Mouse (Mus musculus): ENCODE data around the gene Ninj2. TPM values are rescaled to one million over a fixed set of nuclear protein-coding genes. Genes with fewer than 3 reads are reported as not detected.

Gene Ninj2
- total and polyA plus RNA-seq, 2 experiments from 2014 or later: 27.4 TPM; not detected in 1

DNA sequence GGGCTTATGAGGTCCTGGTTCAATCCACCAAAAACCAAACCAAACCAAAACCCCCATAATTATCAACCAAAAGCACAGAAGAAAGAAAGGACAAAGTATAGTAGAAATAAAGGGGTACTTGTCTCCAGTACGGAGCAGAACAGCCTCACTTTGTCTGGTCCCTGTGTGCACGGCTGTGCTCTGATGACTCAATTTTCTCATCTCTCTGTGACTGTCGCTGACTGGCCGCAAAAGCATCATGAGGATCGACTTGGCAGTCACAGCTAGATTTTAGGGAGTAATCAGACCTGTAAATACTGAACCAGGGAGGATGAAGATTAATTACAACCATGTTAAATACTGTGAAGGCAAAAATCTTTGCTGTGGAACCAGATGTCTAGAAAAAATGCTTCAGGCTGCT is 30.2 kb upstream of the Ninj2 start:
- ATAC-seq (ENCODE audit: insufficient read depth, low read depth) (no peak), DNase-seq (ENCODE audit: low spot score) (no peak)
- H3K27ac ChIP-seq (ENCODE audit: low read depth): no peak overlapping the region
- TF ChIP-seq CTCF (IDR thresholded peaks at IDR 0.05; ENCODE audit: low read depth): no peak
- no peak for TF ChIP-seq EP300 (IDR thresholded peaks at IDR 0.05; ENCODE audit: low read depth)
- H3K4me3 ChIP-seq (ENCODE audit: low read depth, low read length): no peak overlapping the region
- peaks cover 1% of the 10 kb centered on the region; the same call in 1 of the 2 replicates for H3K4me1 ChIP-seq (ENCODE audit: control insufficient read depth, insufficient read depth)
- 84% methylated on average over 5 of the region's 5 CpGs for WGBS
- no peak overlapping the region for H3K9ac ChIP-seq (replicated peaks; ENCODE audit: low read depth, low read length)
- no peaks in the 10 kb centered on the region for H3K9me3 ChIP-seq (replicated peaks; ENCODE audit: control insufficient read depth, low read length)
- no peaks in the 10 kb centered on the region for H3K27me3 ChIP-seq (ENCODE audit: control insufficient read depth, insufficient read depth, low read length)
- H3K36me3 ChIP-seq (replicated peaks; ENCODE audit: control insufficient read depth, insufficient read depth, low read length): no peaks in the 10 kb centered on the region
- no peak overlapping the region for H3K4me2 ChIP-seq (ENCODE audit: low read depth, low read length)

DNA sequence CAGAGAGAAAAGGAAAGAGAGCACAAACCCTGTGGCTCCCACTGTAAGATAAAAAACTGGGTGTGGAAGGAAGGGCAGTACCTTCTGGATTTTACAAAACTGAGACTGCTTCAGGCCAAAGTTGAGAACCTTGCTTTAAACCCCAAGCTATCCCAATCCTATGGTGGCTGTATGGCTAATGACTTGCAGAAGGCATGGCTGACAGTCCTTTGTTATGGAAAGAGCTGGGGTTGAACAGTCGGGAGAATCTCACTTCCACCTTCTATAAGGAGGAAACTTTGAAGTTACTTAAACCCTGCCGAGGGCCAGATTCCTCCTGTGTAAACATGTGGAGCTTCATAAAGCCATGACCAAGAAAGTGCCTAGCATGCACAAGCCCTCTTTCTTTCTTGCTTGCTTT is 28.5 kb upstream of the Ninj2 start:
- H3K9me3 ChIP-seq (replicated peaks; ENCODE audit: control insufficient read depth, low read length): no peaks in the 10 kb centered on the region
- no peaks in the 10 kb centered on the region for H3K36me3 ChIP-seq (replicated peaks; ENCODE audit: control insufficient read depth, insufficient read depth, low read length)
- no peak overlapping the region for H3K9ac ChIP-seq (replicated peaks; ENCODE audit: low read depth, low read length)
- no peaks in the 10 kb centered on the region for H3K4me1 ChIP-seq (ENCODE audit: control insufficient read depth, insufficient read depth)
- ATAC-seq (ENCODE audit: insufficient read depth, low read depth) (no peak), DNase-seq (ENCODE audit: low spot score) (no peak)
- TF ChIP-seq EP300 (IDR thresholded peaks at IDR 0.05; ENCODE audit: low read depth): no peak
- TF ChIP-seq CTCF (IDR thresholded peaks at IDR 0.05; ENCODE audit: low read depth): no peak
- H3K4me3 ChIP-seq (ENCODE audit: low read depth, low read length): no peak overlapping the region
- no peak overlapping the region for H3K27ac ChIP-seq (ENCODE audit: low read depth)
- H3K4me2 ChIP-seq (ENCODE audit: low read depth, low read length): no peak overlapping the region
- no peaks in the 10 kb centered on the region for H3K27me3 ChIP-seq (ENCODE audit: control insufficient read depth, insufficient read depth, low read length)
- 62% methylated on average over 2 of the region's 2 CpGs for WGBS

DNA sequence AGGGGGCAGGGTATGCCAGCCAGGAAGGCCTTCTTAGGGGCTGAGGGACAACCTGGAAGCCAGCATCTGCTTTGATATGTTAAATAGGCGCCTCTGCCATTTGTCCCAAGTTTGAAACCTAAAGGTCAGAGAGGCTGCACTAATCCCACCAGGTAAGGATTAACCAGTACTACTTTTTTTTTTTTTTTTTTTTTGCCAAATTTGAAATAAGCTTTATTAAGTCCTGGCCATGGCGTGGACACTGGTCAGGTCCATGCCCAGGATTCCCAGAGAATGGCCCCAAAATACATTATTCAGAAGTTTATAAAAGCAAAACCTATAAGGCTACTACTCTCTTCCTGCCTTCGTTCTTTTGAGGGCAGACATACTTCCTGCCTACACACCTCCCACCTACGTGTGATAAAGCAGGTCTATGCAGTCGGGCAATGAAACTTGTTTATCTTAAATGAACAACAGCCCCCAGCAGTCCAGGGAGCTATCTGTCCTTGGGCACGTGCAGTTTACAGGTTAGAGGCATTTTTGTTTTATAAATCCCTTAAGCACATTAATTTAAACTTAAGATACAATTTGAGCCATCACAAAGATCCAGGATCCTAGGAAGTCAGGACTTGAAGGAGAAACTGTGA is 27.5 kb upstream of the Ninj2 start:
- Histone ChIP-seq H3K9me3 (replicated peaks; ENCODE audit: control insufficient read depth, low read length) (no peaks in the 10 kb centered on the region), H3K36me3 (replicated peaks; ENCODE audit: control insufficient read depth, insufficient read depth, low read length) (no peaks in the 10 kb centered on the region), H3K4me2 (ENCODE audit: low read depth, low read length) (no peak overlapping the region), H3K27me3 (ENCODE audit: control insufficient read depth, insufficient read depth, low read length) (no peaks in the 10 kb centered on the region), H3K27ac (ENCODE audit: low read depth) (no peak overlapping the region), H3K4me1 (ENCODE audit: control insufficient read depth, insufficient read depth) (no peaks in the 10 kb centered on the region), H3K4me3 (ENCODE audit: low read depth, low read length) (no peak overlapping the region), H3K9ac (replicated peaks; ENCODE audit: low read depth, low read length) (no peak overlapping the region)
- 70% methylated on average over 6 of the region's 6 CpGs for WGBS
- DNase-seq (ENCODE audit: low spot score) (no peak), ATAC-seq (ENCODE audit: insufficient read depth, low read depth) (no peak)
- TF ChIP-seq EP300 (IDR thresholded peaks at IDR 0.05; ENCODE audit: low read depth): no peak
- no peak for TF ChIP-seq CTCF (IDR thresholded peaks at IDR 0.05; ENCODE audit: low read depth)

DNA sequence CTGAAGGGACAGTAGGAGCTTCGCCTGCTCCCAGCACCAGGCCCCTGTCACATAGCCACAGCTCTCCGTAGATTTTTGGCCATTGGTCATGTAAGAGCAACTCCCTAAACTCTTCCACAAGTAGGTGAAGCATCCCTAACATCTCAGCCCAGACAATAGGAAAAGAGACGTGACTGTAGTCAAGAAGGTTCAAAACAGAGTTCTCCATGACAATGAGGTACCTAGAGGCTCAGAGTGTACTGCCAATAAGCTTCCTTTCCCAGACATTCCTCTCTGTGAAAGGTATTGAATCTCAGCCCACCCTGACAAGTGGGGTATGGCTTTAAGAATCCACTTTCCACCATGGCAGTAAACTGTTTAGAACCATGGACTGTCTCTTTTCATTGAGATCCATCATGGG is 23.6 kb upstream of the Ninj2 start:
- ATAC-seq (ENCODE audit: insufficient read depth, low read depth) (no peak), DNase-seq (ENCODE audit: low spot score) (no peak)
- Histone ChIP-seq H3K9ac (replicated peaks; ENCODE audit: low read depth, low read length) (no peak overlapping the region), H3K36me3 (replicated peaks; ENCODE audit: control insufficient read depth, insufficient read depth, low read length) (no peaks in the 10 kb centered on the region), H3K9me3 (replicated peaks; ENCODE audit: control insufficient read depth, low read length) (no peaks in the 10 kb centered on the region), H3K4me3 (ENCODE audit: low read depth, low read length) (no peak overlapping the region), H3K27me3 (ENCODE audit: control insufficient read depth, insufficient read depth, low read length) (no peaks in the 10 kb centered on the region), H3K4me1 (ENCODE audit: control insufficient read depth, insufficient read depth) (no peaks in the 10 kb centered on the region), H3K27ac (ENCODE audit: low read depth) (no peak overlapping the region), H3K4me2 (ENCODE audit: low read depth, low read length) (no peak overlapping the region)
- 85% methylated on average over 3 of the region's 3 CpGs for WGBS
- no peak for TF ChIP-seq CTCF (IDR thresholded peaks at IDR 0.05; ENCODE audit: low read depth)

DNA sequence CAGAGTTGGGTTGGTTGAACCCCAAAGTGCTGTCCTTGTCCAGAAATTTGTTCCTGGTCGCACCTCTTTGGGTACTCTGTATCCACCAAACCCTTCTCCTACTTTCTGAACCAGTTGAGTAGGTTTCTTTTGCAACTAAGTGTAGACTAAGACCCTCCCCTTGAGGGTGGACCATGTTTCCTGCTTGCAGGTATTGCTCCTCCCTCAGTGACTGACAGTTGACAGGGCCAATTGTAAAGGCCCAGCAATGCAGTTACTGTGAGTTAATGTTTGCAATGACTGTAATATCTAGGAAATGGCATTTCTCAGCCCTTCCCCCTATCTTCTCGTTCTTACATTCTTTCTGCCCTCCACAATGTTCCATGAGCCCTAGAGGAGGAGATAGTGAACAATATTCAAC is 20.5 kb upstream of the Ninj2 start:
- H3K9me3 ChIP-seq (replicated peaks; ENCODE audit: control insufficient read depth, low read length): no peaks in the 10 kb centered on the region
- WGBS: 65% methylated on average over 2 of the region's 2 CpGs
- TF ChIP-seq CTCF (IDR thresholded peaks at IDR 0.05; ENCODE audit: low read depth) (no peak), EP300 (IDR thresholded peaks at IDR 0.05; ENCODE audit: low read depth) (no peak)
- H3K27ac ChIP-seq (ENCODE audit: low read depth): no peak overlapping the region
- H3K4me2 ChIP-seq (ENCODE audit: low read depth, low read length): no peak overlapping the region
- H3K4me3 ChIP-seq (ENCODE audit: low read depth, low read length): no peak overlapping the region
- no peaks in the 10 kb centered on the region for H3K4me1 ChIP-seq (ENCODE audit: control insufficient read depth, insufficient read depth)
- ATAC-seq (ENCODE audit: insufficient read depth, low read depth): no peak
- DNase-seq (ENCODE audit: low spot score): no peak
- no peaks in the 10 kb centered on the region for H3K27me3 ChIP-seq (ENCODE audit: control insufficient read depth, insufficient read depth, low read length)
- no peaks in the 10 kb centered on the region for H3K36me3 ChIP-seq (replicated peaks; ENCODE audit: control insufficient read depth, insufficient read depth, low read length)
- H3K9ac ChIP-seq (replicated peaks; ENCODE audit: low read depth, low read length): no peak overlapping the region

All from heart, postnatal 0 days (tissue).